ENCODE assay signal across 26 mouse cellular contexts in the genomic region with DNA sequence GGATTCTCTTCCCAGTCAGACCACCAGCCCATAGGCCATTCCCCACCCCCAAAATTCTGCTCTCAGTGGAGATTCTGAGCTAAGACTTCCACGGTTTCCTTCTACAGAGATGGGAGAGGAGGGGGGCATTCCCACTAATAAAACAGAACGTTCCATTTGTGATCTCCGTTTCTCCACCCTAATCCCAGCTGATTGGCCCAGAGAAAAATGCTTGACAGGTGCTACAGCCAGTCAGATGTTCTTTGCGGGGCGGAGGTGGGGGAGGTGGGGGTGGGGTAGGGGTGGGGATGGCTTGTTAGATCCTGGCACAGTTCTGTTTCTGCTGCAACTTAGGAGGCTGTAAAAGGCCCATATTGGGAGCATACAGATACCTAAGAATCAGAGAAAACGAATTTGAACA.
A peak's percentile ranks its signal among the peaks of the same experiment; 100 is the strongest.
DNase-seq lines count a peak whose midpoint lies in the region; ATAC-seq lines count a peak whose summit lies in the region.
"Had no signal": no experiment of that assay in that cellular context is flagged by ENCODE, and none has a peak within 500 bp of the region (broad histone marks: within the 10 kb centered on the region; RNA-seq: fewer than 3 reads in every experiment).

No protein-coding gene starts in this region.

- H3K9ac ChIP-seq in forebrain, embryonic 13.5 days = no peak overlapping the region
- no peak overlapping the region for H3K9ac ChIP-seq in forebrain, embryonic 11.5 days (ENCODE audit: low read length)
- H3K9ac ChIP-seq in midbrain, embryonic 14.5 days (replicated peaks; ENCODE audit: low read length) = no peak overlapping the region
- H3K9ac ChIP-seq in midbrain, embryonic 16.5 days (ENCODE audit: low read depth, low read length) = no peak overlapping the region
- H3K9ac ChIP-seq: limb, embryonic 15.5 days; liver, embryonic 15.5 days; lung, embryonic 15.5 days; neural tube, embryonic 15.5 days had no signal

- no peak overlapping the region for H3K4me3 ChIP-seq in forebrain, embryonic 13.5 days
- no peak overlapping the region for H3K4me3 ChIP-seq in forebrain, embryonic 11.5 days (ENCODE audit: low read depth, low read length)
- H3K4me3 ChIP-seq in midbrain, embryonic 14.5 days (replicated peaks; ENCODE audit: low read depth, low read length) = no peak overlapping the region
- H3K4me3 ChIP-seq in midbrain, embryonic 16.5 days (ENCODE audit: low read depth, low read length) = no peak overlapping the region
- H3K4me3 ChIP-seq: heart, embryonic 10.5 days; limb, embryonic 15.5 days; liver, embryonic 15.5 days; lung, embryonic 15.5 days; myocyte; neural tube, embryonic 15.5 days had no signal

- no peak overlapping the region for H3K4me2 ChIP-seq in forebrain, embryonic 13.5 days
- H3K4me2 ChIP-seq in forebrain, embryonic 11.5 days (ENCODE audit: low read depth, low read length, severe bottlenecking) = no peak overlapping the region
- H3K4me2 ChIP-seq in midbrain, embryonic 14.5 days (ENCODE audit: low read length) = no peak overlapping the region
- no peak overlapping the region for H3K4me2 ChIP-seq in midbrain, embryonic 16.5 days (ENCODE audit: low read length)
- H3K4me2 ChIP-seq: limb, embryonic 15.5 days; liver, embryonic 15.5 days; lung, embryonic 15.5 days; neural tube, embryonic 15.5 days had no signal

- no peaks in the 10 kb centered on the region for H3K4me1 ChIP-seq in forebrain, embryonic 13.5 days
- H3K4me1 ChIP-seq in forebrain, embryonic 11.5 days (replicated peaks; ENCODE audit: control insufficient read depth, insufficient read depth, low read length) = no peaks in the 10 kb centered on the region
- H3K4me1 ChIP-seq in midbrain, embryonic 14.5 days (ENCODE audit: control insufficient read depth, insufficient read depth, low read length) = no peaks in the 10 kb centered on the region
- H3K4me1 ChIP-seq in midbrain, embryonic 16.5 days (ENCODE audit: control insufficient read depth, insufficient read depth, low read length) = no peaks in the 10 kb centered on the region
- H3K4me1 ChIP-seq: heart, embryonic 10.5 days; limb, embryonic 15.5 days; liver, embryonic 15.5 days; lung, embryonic 15.5 days had no signal

- no peaks in the 10 kb centered on the region for H3K27me3 ChIP-seq in forebrain, embryonic 13.5 days
- H3K27me3 ChIP-seq in forebrain, embryonic 11.5 days (ENCODE audit: control insufficient read depth, insufficient read depth, low read length) = no peaks in the 10 kb centered on the region
- H3K27me3 ChIP-seq in midbrain, embryonic 14.5 days (ENCODE audit: control insufficient read depth, insufficient read depth, low read length) = no peaks in the 10 kb centered on the region
- no peaks in the 10 kb centered on the region for H3K27me3 ChIP-seq in midbrain, embryonic 16.5 days (ENCODE audit: control insufficient read depth, insufficient read depth, low read depth, low read length)
- H3K27me3 ChIP-seq: limb, embryonic 15.5 days; liver, embryonic 15.5 days; lung, embryonic 15.5 days; neural tube, embryonic 15.5 days; Patski had no signal

- H3K36me3 ChIP-seq in forebrain, embryonic 13.5 days (ENCODE audit: poor library complexity, severe bottlenecking) = no peaks in the 10 kb centered on the region
- no peaks in the 10 kb centered on the region for H3K36me3 ChIP-seq in forebrain, embryonic 11.5 days (ENCODE audit: control insufficient read depth, insufficient read depth, low read length)
- no peaks in the 10 kb centered on the region for H3K36me3 ChIP-seq in midbrain, embryonic 14.5 days (ENCODE audit: control insufficient read depth, insufficient read depth, low read length)
- H3K36me3 ChIP-seq in midbrain, embryonic 16.5 days (ENCODE audit: control insufficient read depth, insufficient read depth, low read length) = no peaks in the 10 kb centered on the region
- H3K36me3 ChIP-seq: G1E; heart, embryonic 10.5 days; limb, embryonic 15.5 days; liver, embryonic 15.5 days; lung, embryonic 15.5 days; neural tube, embryonic 15.5 days had no signal

- 31% methylated on average over 6 of the region's 6 CpGs for WGBS in forebrain, embryonic 13.5 days
- WGBS in forebrain, embryonic 11.5 days = 33% methylated on average over 6 of the region's 6 CpGs
- 26% methylated on average over 6 of the region's 6 CpGs for WGBS in midbrain, embryonic 14.5 days
- WGBS in midbrain, embryonic 16.5 days = 25% methylated on average over 6 of the region's 6 CpGs

- H3K27ac ChIP-seq in forebrain, embryonic 13.5 days = no peak overlapping the region
- no peak overlapping the region for H3K27ac ChIP-seq in forebrain, embryonic 11.5 days (ENCODE audit: low read depth, low read length)
- no peak overlapping the region for H3K27ac ChIP-seq in midbrain, embryonic 14.5 days (replicated peaks; ENCODE audit: low read depth, low read length)
- no peak overlapping the region for H3K27ac ChIP-seq in midbrain, embryonic 16.5 days (ENCODE audit: low read length)
- H3K27ac ChIP-seq: heart, embryonic 10.5 days; limb, embryonic 15.5 days; liver, embryonic 15.5 days; lung, embryonic 15.5 days; macrophage; stomach, postnatal 0 days had no signal

- DNase-seq in forebrain, embryonic 11.5 days (ENCODE audit: low spot score) = no peak
- DNase-seq in midbrain, embryonic 14.5 days = peak; percentile 60
- DNase-seq in brain, adult 2 months (ENCODE audit: low read depth, low spot score) = peak; percentile 14
- peak; percentile 58 for DNase-seq in retina, postnatal 1 day
- DNase-seq in ovary, postnatal 14 days (ENCODE audit: low spot score) = no peak
- no peak for DNase-seq in left cerebral cortex, adult 9 months (ENCODE audit: low spot score in 2 of 2)
- DNase-seq: adrenal gland, adult 8-10 months; cerebellum, adult 2 months; heart, postnatal 4 days; kidney, adult 11 months; kidney, postnatal 4 days; left cerebral cortex, postnatal 4 days; right cerebral cortex, postnatal 14 days had no signal

- 0 out of 2 replicates have a peak, but pooled peaks have one; percentile 57 for ATAC-seq in forebrain, embryonic 13.5 days
- no peak for ATAC-seq in forebrain, embryonic 11.5 days (replicated peaks; ENCODE audit: low FRiP score)
- no peak for ATAC-seq in midbrain, embryonic 14.5 days (ENCODE audit: low FRiP score, low TSS enrichment)
- ATAC-seq in midbrain, embryonic 16.5 days = no peak
- ATAC-seq: activated CD4-positive, CD25-positive, alpha-beta regulatory T cell, adult 4 months; Patski had no signal

- H3K9me3 ChIP-seq in forebrain, embryonic 13.5 days (replicated peaks) = no peaks in the 10 kb centered on the region
- no peaks in the 10 kb centered on the region for H3K9me3 ChIP-seq in forebrain, embryonic 11.5 days (ENCODE audit: control insufficient read depth, low read length)
- H3K9me3 ChIP-seq in midbrain, embryonic 14.5 days (ENCODE audit: control insufficient read depth, low read length) = no peaks in the 10 kb centered on the region
- H3K9me3 ChIP-seq in midbrain, embryonic 16.5 days (replicated peaks; ENCODE audit: control insufficient read depth, low read length, poor library complexity, severe bottlenecking) = no peaks in the 10 kb centered on the region
- H3K9me3 ChIP-seq: heart, embryonic 10.5 days; limb, embryonic 15.5 days; lung, embryonic 15.5 days; neural tube, embryonic 15.5 days had no signal

Comparison
In these comparisons a context has a peak if more than half of its experiments do, and no peak if none do; other contexts are left out.
1. DNase-seq: peak in midbrain, embryonic 14.5 days (single experiment), brain, adult 2 months (single experiment) and retina, postnatal 1 day (single experiment); none in forebrain, embryonic 11.5 days (single experiment), ovary, postnatal 14 days (single experiment) and left cerebral cortex, adult 9 months (0 of 2).